22 mouse cellular contexts compared by ENCODE assay signal in genomic region chr4:58496743-58497142, GRCm38 (mm10). TPM values are rescaled to one million over a fixed set of nuclear protein-coding genes. Genes with fewer than 3 reads are reported as not detected.
DNase-seq lines count a peak whose midpoint lies in the region; ATAC-seq and TF ChIP-seq lines count a peak whose summit lies in the region.
"Had no signal": no experiment of that assay in that cellular context is flagged by ENCODE, and none has a peak within 500 bp of the region (broad histone marks: within the 10 kb centered on the region; RNA-seq: fewer than 3 reads in every experiment).

No protein-coding gene starts in this region.

- no peak for TF ChIP-seq RAD21 in MEL (IDR thresholded peaks at IDR 0.05; ENCODE audit: low read depth, low read length)

- H3K4me1 ChIP-seq in lung, embryonic 14.5 days (ENCODE audit: insufficient read depth), result 0 out of 2 replicates have a peak, but pooled peaks cover 6% of the 10 kb centered on the region
- H3K4me1 ChIP-seq in MEL (ENCODE audit: control insufficient read depth in 1 of 2, insufficient read depth in 2 of 2, low read length in 2 of 2), result no peaks in the 10 kb centered on the region
- H3K4me1 ChIP-seq in intestine, embryonic 15.5 days (replicated peaks), result peaks cover 4% of the 10 kb centered on the region
- peaks cover 38% of the 10 kb centered on the region for H3K4me1 ChIP-seq in stomach, embryonic 16.5 days (ENCODE audit: control insufficient read depth, insufficient read depth, low read length)

- TF ChIP-seq CTCF in lung, embryonic 14.5 days (IDR thresholded peaks at IDR 0.05; ENCODE audit: low read depth), result no peak
- TF ChIP-seq CTCF in MEL (IDR thresholded peaks at IDR 0.05 in 2 of 3, conservative IDR thresholded peaks at IDR 0.05 in 1 of 3; ENCODE audit: control insufficient read depth in 1 of 3, insufficient read depth in 1 of 3, low read depth in 2 of 3, low read length in 3 of 3, poor library complexity in 1 of 3, severe bottlenecking in 1 of 3), result no peak

- no peak for TF ChIP-seq POLR2A in MEL (IDR thresholded peaks at IDR 0.05; ENCODE audit: control insufficient read depth in 1 of 2, insufficient read depth in 1 of 2, low read depth in 1 of 2, low read length in 2 of 2, poor library complexity in 1 of 2)

- no peak overlapping the region for H3K9ac ChIP-seq in lung, embryonic 14.5 days
- H3K9ac ChIP-seq in MEL (ENCODE audit: control insufficient read depth, low read depth, low read length, poor library complexity, severe bottlenecking), result no peak overlapping the region
- no peak overlapping the region for H3K9ac ChIP-seq in intestine, embryonic 15.5 days
- H3K9ac ChIP-seq in stomach, embryonic 16.5 days (ENCODE audit: low read length), result no peak overlapping the region
- H3K9ac ChIP-seq: forebrain, embryonic 12.5 days; forebrain, postnatal 0 days; heart, embryonic 15.5 days; hindbrain, embryonic 14.5 days had no signal

- no peak overlapping the region for H3K4me3 ChIP-seq in lung, embryonic 14.5 days (ENCODE audit: low read depth, low read length)
- no peak overlapping the region for H3K4me3 ChIP-seq in MEL (ENCODE audit: control insufficient read depth in 1 of 2, insufficient read depth in 1 of 2, low read depth in 2 of 2, low read length in 2 of 2)
- no peak overlapping the region for H3K4me3 ChIP-seq in intestine, embryonic 15.5 days (replicated peaks)
- H3K4me3 ChIP-seq in stomach, embryonic 16.5 days (replicated peaks; ENCODE audit: low read length), result no peak overlapping the region
- H3K4me3 ChIP-seq: forebrain, embryonic 12.5 days; heart, adult 2 months; heart, embryonic 15.5 days; hindbrain, embryonic 10.5 days had no signal

- no peaks in the 10 kb centered on the region for H3K36me3 ChIP-seq in lung, embryonic 14.5 days (ENCODE audit: insufficient read depth)
- H3K36me3 ChIP-seq in MEL (ENCODE audit: control insufficient read depth in 1 of 2, insufficient read depth in 2 of 2, low read length in 2 of 2), result no peaks in the 10 kb centered on the region
- no peaks in the 10 kb centered on the region for H3K36me3 ChIP-seq in intestine, embryonic 15.5 days
- H3K36me3 ChIP-seq in stomach, embryonic 16.5 days (ENCODE audit: control insufficient read depth, insufficient read depth, low read length), result no peaks in the 10 kb centered on the region
- H3K36me3 ChIP-seq: forebrain, embryonic 12.5 days; heart, embryonic 15.5 days; hindbrain, embryonic 10.5 days had no signal

- peak; percentile 11 for DNase-seq in lung, embryonic 14.5 days
- DNase-seq in lung, postnatal 4 days, result no peak
- DNase-seq in MEL (ENCODE audit: low read depth, low spot score), result no peak
- no peak for DNase-seq in frontal cortex, postnatal 25 days (ENCODE audit: low spot score in 2 of 2)
- no peak for DNase-seq in cerebellum, postnatal 4 days (ENCODE audit: low spot score in 2 of 2)
- no peak for DNase-seq in frontal cortex, adult 2 months (ENCODE audit: extremely low spot score in 1 of 2, low spot score in 1 of 2)
- DNase-seq: adrenal gland, postnatal 10 days; cerebellum, adult 11 months; cerebellum, adult 8-10 months; cerebellum, postnatal 14 days; forebrain, postnatal 0 days; heart, adult 2 months; kidney, adult 2 months had no signal

- WGBS in lung, embryonic 14.5 days, result 41% methylated on average over 8 of the region's 8 CpGs
- 49% methylated on average over 8 of the region's 8 CpGs for WGBS in intestine, embryonic 15.5 days
- WGBS in stomach, embryonic 16.5 days, result 32% methylated on average over 8 of the region's 8 CpGs

- no peaks in the 10 kb centered on the region for H3K79me2 ChIP-seq in MEL (ENCODE audit: control insufficient read depth, insufficient read depth, low read length, poor library complexity)

- H3K27me3 ChIP-seq in lung, embryonic 14.5 days (ENCODE audit: insufficient read depth, low read length), result no peaks in the 10 kb centered on the region
- H3K27me3 ChIP-seq in MEL (ENCODE audit: control insufficient read depth in 1 of 2, insufficient read depth in 2 of 2, low read length in 2 of 2), result no peaks in the 10 kb centered on the region
- H3K27me3 ChIP-seq in intestine, embryonic 15.5 days (replicated peaks), result no peaks in the 10 kb centered on the region
- no peaks in the 10 kb centered on the region for H3K27me3 ChIP-seq in stomach, embryonic 16.5 days (ENCODE audit: control insufficient read depth, insufficient read depth, low read length)
- H3K27me3 ChIP-seq: forebrain, embryonic 12.5 days; heart, embryonic 15.5 days; Patski had no signal

- H3K4me2 ChIP-seq in lung, embryonic 14.5 days, result peak overlapping the region; percentile 20; the same call in 1 of the 2 replicates
- no peak overlapping the region for H3K4me2 ChIP-seq in intestine, embryonic 15.5 days (replicated peaks)
- H3K4me2 ChIP-seq in stomach, embryonic 16.5 days (ENCODE audit: low read depth, low read length), result 0 out of 2 replicates have a peak overlapping the region, but pooled peaks have one; percentile 18
- H3K4me2 ChIP-seq: forebrain, embryonic 12.5 days; heart, embryonic 11.5 days; heart, embryonic 15.5 days; hindbrain, embryonic 14.5 days had no signal

- no peak for TF ChIP-seq EP300 in MEL (IDR thresholded peaks at IDR 0.05; ENCODE audit: low read depth in 1 of 2, low read length in 2 of 2)

- no peak for ATAC-seq in lung, embryonic 14.5 days (ENCODE audit: insufficient read depth)
- ATAC-seq in intestine, embryonic 15.5 days, result no peak
- no peak for ATAC-seq in stomach, embryonic 16.5 days (ENCODE audit: insufficient read depth, low FRiP score)
- ATAC-seq: activated CD4-positive, CD25-positive, alpha-beta regulatory T cell, adult 4 months; forebrain, postnatal 0 days; Patski had no signal

- no peaks in the 10 kb centered on the region for H3K9me3 ChIP-seq in lung, embryonic 14.5 days (ENCODE audit: low read depth, low read length)
- H3K9me3 ChIP-seq in MEL (replicated peaks; ENCODE audit: insufficient read depth, low read length), result no peaks in the 10 kb centered on the region
- no peaks in the 10 kb centered on the region for H3K9me3 ChIP-seq in intestine, embryonic 15.5 days
- H3K9me3 ChIP-seq in stomach, embryonic 16.5 days (replicated peaks; ENCODE audit: control insufficient read depth, low read length), result no peaks in the 10 kb centered on the region
- H3K9me3 ChIP-seq: forebrain, embryonic 12.5 days; heart, embryonic 15.5 days; hindbrain, embryonic 10.5 days had no signal

- H3K27ac ChIP-seq in lung, embryonic 14.5 days (ENCODE audit: low read depth), result 0 out of 2 replicates have a peak overlapping the region, but pooled peaks have one; percentile 12
- no peak overlapping the region for H3K27ac ChIP-seq in MEL (ENCODE audit: control insufficient read depth, low read depth, low read length)
- H3K27ac ChIP-seq in intestine, embryonic 15.5 days, result 0 out of 2 replicates have a peak overlapping the region, but pooled peaks have one; percentile 18
- peak overlapping the region; percentile 63 for H3K27ac ChIP-seq in stomach, embryonic 16.5 days (ENCODE audit: low read length)
- H3K27ac ChIP-seq: forebrain, embryonic 12.5 days; heart, adult 2 months; heart, embryonic 15.5 days; hindbrain, embryonic 10.5 days; hindbrain, embryonic 14.5 days had no signal

TF ChIP-seq in MEL, 35 proteins besides CTCF, POLR2A, EP300 and RAD21:
- TF ChIP-seq ZC3H11A (IDR thresholded peaks at IDR 0.05; ENCODE audit: low read depth, low read length), result no peak
- TF ChIP-seq MAFK (IDR thresholded peaks at IDR 0.05; ENCODE audit: borderline replicate concordance, low read depth, low read length), result peak; percentile 67; the same call in 1 of the 2 replicates

RNA-seq across cellular contexts. Expression of gene Lpar1, which starts 57.0 kb away (rescaled TPM):
- 30.3 and 35.8 TPM in 2 replicates for polyA plus RNA-seq in lung, embryonic 14.5 days (2014; fragmentation: Nextera tagmentation; extraction: Ambion mirVana)
- not detected in 2 replicates for total RNA-seq in MEL (2012; rRNA removed)
- polyA plus RNA-seq in MEL (2012; ENCODE audit: insufficient read depth in 1 of 2, insufficient read length in 2 of 2, low read depth in 1 of 2, low replicate concordance in 2 of 2, missing spikeins in 1 of 2), result not detected
- 50.0 and 55.9 TPM in 2 replicates for polyA plus RNA-seq in intestine, embryonic 15.5 days (2015; fragmentation: Nextera tagmentation; extraction: Ambion mirVana)
- polyA plus RNA-seq in stomach, embryonic 16.5 days (2015; fragmentation: Nextera tagmentation; extraction: Ambion mirVana), result 76.6 and 79.4 TPM in 2 replicates
- 25.1 and 29.2 TPM in 2 replicates for polyA plus RNA-seq in frontal cortex, adult 2 months (2012; rRNA removed)
- polyA plus RNA-seq: activated CD4-positive, CD25-positive, alpha-beta regulatory T cell, adult 4 months had no signal

Comparison
In these comparisons a context has a peak if more than half of its experiments do, and no peak if none do; other contexts are left out.
1. RNA of gene Lpar1, which starts 57.0 kb away (polyA plus RNA-seq): 76.6 to 79.4 TPM in stomach, embryonic 16.5 days, 50.0 to 55.9 TPM in intestine, embryonic 15.5 days, 30.3 to 35.8 TPM in lung, embryonic 14.5 days and 25.1 to 29.2 TPM in frontal cortex, adult 2 months; not detected in MEL; every median in the first group is over 10 times any median in the second.